Mouse (Mus musculus) frontal cortex, adult (tissue): ENCODE measurements around the gene Coasy.

ENCODE experiments used
- ATAC-seq: cut with Nextera tagmentation; 2 replicates; pipeline ENCODE4 v1.9.2; 2017; ENCODE audit warnings: mild to moderate bottlenecking, moderate library complexity, mixed read lengths; ENCODE audit not compliant: low TSS enrichment

The Coasy gene

GRCm38 (mm10) chr11:101062971-101063675, 19.2 kb upstream of the Coasy start:
- ATAC-seq, result no peak

- 0 out of 2 replicates have a peak, but pooled peaks have one; percentile 7 for ATAC-seq
Measured at GRCm38 (mm10) chr11:101063676-101064327, 18.6 kb upstream of the Coasy start.

GRCm38 (mm10) chr11:101064462-101064861, 17.9 kb upstream of the Coasy start:
- ATAC-seq, result no peak

GRCm38 (mm10) chr11:101065002-101065401, 17.4 kb upstream of the Coasy start:
- no peak for ATAC-seq

- ATAC-seq, result no peak
Measured at GRCm38 (mm10) chr11:101066549-101067412, 15.6 kb upstream of the Coasy start.

GRCm38 (mm10) chr11:101069391-101070188, 12.8 kb upstream of the Coasy start, which contains the start of gene Naglu:
TSS of gene Naglu (plus strand) at chr11:101070012.
- ATAC-seq, result peak; percentile 83

GRCm38 (mm10) chr11:101070189-101070527, 12.2 kb upstream of the Coasy start:
- ATAC-seq, result peak; percentile 24

GRCm38 (mm10) chr11:101070987-101071386, 11.4 kb upstream of the Coasy start:
- ATAC-seq, result no peak

- ATAC-seq, result no peak
Measured at GRCm38 (mm10) chr11:101071810-101072428, 10.4 kb upstream of the Coasy start.

- ATAC-seq, result no peak
Measured at GRCm38 (mm10) chr11:101078121-101078520, 4.2 kb upstream of the Coasy start, which contains the start of gene Hsd17b1. TSS of gene Hsd17b1 (plus strand) at chr11:101078411.

- ATAC-seq, result no peak
Measured at GRCm38 (mm10) chr11:101079746-101080145, 2.6 kb upstream of the Coasy start.

GRCm38 (mm10) chr11:101080421-101080820, 1.9 kb upstream of the Coasy start:
- ATAC-seq, result no peak

- no peak for ATAC-seq
Measured at GRCm38 (mm10) chr11:101081659-101082058, 706 bp upstream of the Coasy start.

GRCm38 (mm10) chr11:101083083-101083697, 825 bp downstream of the Coasy start:
- no peak for ATAC-seq

GRCm38 (mm10) chr11:101084246-101084645, 1.9 kb downstream of the Coasy start:
- no peak for ATAC-seq

GRCm38 (mm10) chr11:101084811-101085210, 2.4 kb downstream of the Coasy start:
- no peak for ATAC-seq

GRCm38 (mm10) chr11:101085617-101086322, 3.4 kb downstream of the Coasy start:
- ATAC-seq, result no peak

- ATAC-seq, result no peak
Measured at GRCm38 (mm10) chr11:101086323-101086674, 3.9 kb downstream of the Coasy start.

- peak; percentile 68 for ATAC-seq
Measured at GRCm38 (mm10) chr11:101086756-101087681, 4.7 kb downstream of the Coasy start, which contains the start of gene Mlx. TSS of gene Mlx (plus strand) at chr11:101087277.
